Mouse (Mus musculus) ES-Bruce4 (cell line): ENCODE measurements around the gene Ephb1. TPM values are rescaled to one million over a fixed set of nuclear protein-coding genes. Genes with fewer than 3 reads are reported as not detected.

Source experiments
- H3K27ac ChIP-seq: 2 replicates; pipeline ENCODE4 v1.5.1; 2012; ENCODE audit warnings: low read length, inconsistent platforms; ENCODE audit not compliant: insufficient read depth
- H3K27me3 ChIP-seq: 2 replicates; pipeline ENCODE4 v1.6.1; 2012; ENCODE audit warnings: mild to moderate bottlenecking, low read length, inconsistent platforms; ENCODE audit not compliant: control insufficient read depth, poor library complexity, insufficient read depth, severe bottlenecking
- H3K36me3 ChIP-seq: 2 replicates; pipeline ENCODE4 v1.6.1; 2012; ENCODE audit warnings: inconsistent platforms, mild to moderate bottlenecking, low read length, moderate library complexity; ENCODE audit not compliant: control insufficient read depth, poor library complexity, insufficient read depth, severe bottlenecking
- H3K4me1 ChIP-seq: one replicate; pipeline ENCODE4 v1.8.1; 2011; ENCODE audit warnings: low read length; ENCODE audit not compliant: control insufficient read depth, insufficient read depth
- H3K4me3 ChIP-seq: 2 replicates; pipeline ENCODE4 v1.5.1; 2011; ENCODE audit warnings: low read depth, mild to moderate bottlenecking, low read length
- H3K9ac ChIP-seq: 2 replicates; pipeline ENCODE4 v1.6.1; 2012; ENCODE audit warnings: low read depth, mild to moderate bottlenecking, inconsistent platforms; ENCODE audit not compliant: poor library complexity, severe bottlenecking
- H3K9me3 ChIP-seq: replicated peaks from 2 replicates; pipeline ENCODE4 v1.6.1; 2012; ENCODE audit warnings: mild to moderate bottlenecking, low read length, inconsistent platforms; ENCODE audit not compliant: control insufficient read depth, poor library complexity, insufficient read depth, severe bottlenecking
- CTCF ChIP-seq: IDR thresholded peaks from one replicate; pipeline ENCODE4 v1.8.1; 2011; ENCODE audit warnings: low read depth, low read length
- EP300 ChIP-seq: IDR thresholded peaks from 2 replicates; pipeline ENCODE4 v1.6.1; 2011; ENCODE audit warnings: low read depth, low read length; ENCODE audit not compliant: insufficient read depth
- POLR2A ChIP-seq: IDR thresholded peaks from one replicate; pipeline ENCODE4 v1.8.1; 2011; ENCODE audit warnings: low read length; ENCODE audit not compliant: insufficient read depth
- polyA plus RNA-seq: library from polyadenylated mRNA; stranded (reverse); fragments of >200 nt; gene quantifications from 2 replicates; pipeline ENCODE4 v1.2.4, GENCODE M21; 2011; ENCODE audit warnings: low read depth; ENCODE audit not compliant: missing spikeins, insufficient read depth, insufficient read length

Gene Ephb1
- polyA plus RNA-seq, 1 experiment = 0.52 TPM

- Histone ChIP-seq H3K9me3 (0 out of 2 replicates have a peak, but pooled peaks cover 4% of the 10 kb centered on the region), H3K4me3 (no peak overlapping the region), H3K27ac (no peak overlapping the region), H3K9ac (no peak overlapping the region), H3K27me3 (no peaks in the 10 kb centered on the region), H3K36me3 (no peaks in the 10 kb centered on the region), H3K4me1 (no peaks in the 10 kb centered on the region)
- TF ChIP-seq EP300 (no peak), POLR2A (no peak), CTCF (no peak)
Measured at GRCm38 (mm10) chr9:102033231-102033630, 321.3 kb downstream of the Ephb1 start.

DNA sequence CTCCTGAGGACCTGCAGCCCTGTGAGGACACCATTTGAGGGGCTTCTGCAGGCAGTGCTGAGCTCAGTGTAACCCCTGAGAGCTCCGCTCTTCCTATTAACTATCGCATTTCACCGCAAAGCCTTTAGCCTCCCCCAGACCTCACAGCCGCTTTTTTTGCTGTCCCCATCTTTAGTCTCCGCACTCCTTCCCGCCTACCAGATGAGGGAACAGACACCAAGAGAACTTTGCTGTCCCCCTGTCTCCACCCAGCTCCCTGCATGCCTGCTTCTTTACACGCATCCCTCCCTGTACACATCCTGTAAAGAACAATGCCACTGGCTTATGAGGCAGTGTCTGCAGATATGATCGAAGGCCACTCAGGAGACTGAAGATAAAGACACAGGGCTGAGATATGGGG lies 322.1 kb downstream of the Ephb1 start:
- Histone ChIP-seq H3K27me3 (no peaks in the 10 kb centered on the region), H3K4me1 (no peaks in the 10 kb centered on the region), H3K9me3 (0 out of 2 replicates have a peak, but pooled peaks cover 4% of the 10 kb centered on the region), H3K27ac (no peak overlapping the region), H3K4me3 (no peak overlapping the region), H3K36me3 (no peaks in the 10 kb centered on the region), H3K9ac (no peak overlapping the region)
- TF ChIP-seq CTCF (no peak), EP300 (no peak), POLR2A (no peak)

DNA sequence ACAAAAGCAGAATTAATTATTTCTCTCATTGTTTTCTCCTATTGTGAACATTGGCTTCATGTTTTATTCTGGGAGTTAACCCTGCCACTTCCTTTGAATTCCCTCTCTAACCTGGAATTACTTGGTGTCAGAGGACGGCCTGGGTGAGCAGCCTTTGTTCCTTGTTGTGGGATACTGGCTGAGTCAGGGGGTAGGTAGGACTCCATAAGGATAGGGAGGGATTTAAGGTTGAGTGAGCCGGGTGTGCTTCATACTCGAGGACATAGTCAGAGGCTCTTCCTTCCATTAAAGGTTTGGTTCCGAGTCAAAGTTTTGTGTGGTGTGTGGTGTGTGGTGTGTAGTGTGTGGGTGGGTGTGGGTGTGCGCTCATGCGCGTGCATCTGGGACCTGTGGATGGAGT lies 324.8 kb downstream of the Ephb1 start:
- no peaks in the 10 kb centered on the region for H3K4me1 ChIP-seq
- TF ChIP-seq CTCF = no peak
- TF ChIP-seq EP300 = no peak
- no peak for TF ChIP-seq POLR2A
- no peak overlapping the region for H3K9ac ChIP-seq
- H3K36me3 ChIP-seq = no peaks in the 10 kb centered on the region
- no peak overlapping the region for H3K4me3 ChIP-seq
- 0 out of 2 replicates have a peak, but pooled peaks cover 3% of the 10 kb centered on the region for H3K9me3 ChIP-seq
- no peak overlapping the region for H3K27ac ChIP-seq
- no peaks in the 10 kb centered on the region for H3K27me3 ChIP-seq

DNA sequence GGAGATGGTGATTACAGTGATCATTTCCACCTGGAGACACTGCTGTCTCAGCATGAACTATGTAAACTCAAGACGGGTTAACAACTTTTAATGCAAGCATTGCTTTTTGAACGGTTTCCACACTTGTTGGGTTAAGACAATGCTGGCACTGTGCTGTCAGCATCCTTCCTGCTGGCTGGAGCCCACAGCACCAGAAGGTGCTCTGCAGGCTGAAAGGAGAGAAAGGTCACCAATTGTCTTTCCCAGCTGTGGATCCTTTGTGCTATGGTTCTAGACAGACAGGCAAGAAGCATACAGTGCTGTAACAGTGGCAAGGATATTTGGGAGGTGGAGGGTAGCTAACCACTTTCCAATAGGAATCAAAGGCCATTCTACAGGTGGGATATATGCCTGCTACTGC lies 328.4 kb downstream of the Ephb1 start:
- H3K27ac ChIP-seq = no peak overlapping the region
- H3K27me3 ChIP-seq = no peaks in the 10 kb centered on the region
- H3K9me3 ChIP-seq = no peaks in the 10 kb centered on the region
- no peaks in the 10 kb centered on the region for H3K4me1 ChIP-seq
- TF ChIP-seq POLR2A (no peak), EP300 (no peak), CTCF (no peak)
- no peak overlapping the region for H3K4me3 ChIP-seq
- H3K9ac ChIP-seq = no peak overlapping the region
- no peaks in the 10 kb centered on the region for H3K36me3 ChIP-seq

DNA sequence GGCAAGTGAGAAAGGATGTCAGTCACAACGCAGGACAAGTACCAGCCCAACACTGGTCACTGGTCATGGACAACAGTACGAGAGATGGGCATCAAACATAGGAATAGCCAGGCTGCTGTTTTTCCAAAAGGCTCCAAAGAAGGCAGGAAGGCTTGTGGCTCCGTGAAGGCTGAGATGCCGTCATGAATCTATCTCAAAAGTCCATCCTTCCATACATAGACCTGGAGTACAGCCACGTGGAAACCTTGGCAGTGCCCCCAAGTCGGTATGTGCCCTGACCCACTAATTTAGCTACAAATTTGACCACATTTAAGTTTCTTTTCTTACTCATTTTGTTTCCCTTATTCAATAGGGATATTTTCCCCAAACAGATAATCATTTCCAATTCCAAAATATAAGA lies 329.4 kb downstream of the Ephb1 start:
- no peak overlapping the region for H3K27ac ChIP-seq
- no peak overlapping the region for H3K9ac ChIP-seq
- no peak overlapping the region for H3K4me3 ChIP-seq
- no peak for TF ChIP-seq POLR2A
- no peak for TF ChIP-seq CTCF
- no peak for TF ChIP-seq EP300
- no peaks in the 10 kb centered on the region for H3K9me3 ChIP-seq
- H3K27me3 ChIP-seq = no peaks in the 10 kb centered on the region
- no peaks in the 10 kb centered on the region for H3K4me1 ChIP-seq
- H3K36me3 ChIP-seq = no peaks in the 10 kb centered on the region

DNA sequence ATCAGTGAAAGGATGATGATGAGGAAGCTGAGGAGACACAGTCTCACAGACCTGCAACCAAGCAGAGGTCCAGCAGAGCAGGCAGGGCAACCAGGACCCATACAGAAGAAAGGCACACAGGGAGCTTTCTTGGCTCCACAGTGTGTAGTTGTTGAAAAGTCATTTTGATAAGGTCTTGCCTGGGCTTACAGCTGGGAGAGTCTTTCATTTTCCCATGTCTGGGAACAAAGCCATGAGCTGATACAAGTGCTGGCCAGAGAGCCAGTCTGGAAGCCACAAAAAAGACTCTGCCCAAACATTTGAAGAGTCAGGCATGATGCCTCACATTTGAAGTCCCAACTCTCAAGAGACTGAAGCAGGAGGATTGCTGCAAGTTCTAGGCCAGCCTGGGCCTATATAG lies 339.0 kb downstream of the Ephb1 start:
- Histone ChIP-seq H3K9me3 (no peaks in the 10 kb centered on the region), H3K27ac (no peak overlapping the region), H3K4me3 (no peak overlapping the region), H3K9ac (no peak overlapping the region), H3K36me3 (no peaks in the 10 kb centered on the region), H3K27me3 (no peaks in the 10 kb centered on the region), H3K4me1 (no peaks in the 10 kb centered on the region)
- TF ChIP-seq POLR2A = no peak
